Mouse (Mus musculus): Measurements from ENCODE around the gene Yap1. TPM values are rescaled to one million over a fixed set of nuclear protein-coding genes. Genes with fewer than 3 reads are reported as not detected.

Gene Yap1
- 37.7 and 42.0 TPM in 2 replicates for polyA plus RNA-seq (2014; fragmentation: Nextera tagmentation; extraction: Ambion mirVana)

DNA sequence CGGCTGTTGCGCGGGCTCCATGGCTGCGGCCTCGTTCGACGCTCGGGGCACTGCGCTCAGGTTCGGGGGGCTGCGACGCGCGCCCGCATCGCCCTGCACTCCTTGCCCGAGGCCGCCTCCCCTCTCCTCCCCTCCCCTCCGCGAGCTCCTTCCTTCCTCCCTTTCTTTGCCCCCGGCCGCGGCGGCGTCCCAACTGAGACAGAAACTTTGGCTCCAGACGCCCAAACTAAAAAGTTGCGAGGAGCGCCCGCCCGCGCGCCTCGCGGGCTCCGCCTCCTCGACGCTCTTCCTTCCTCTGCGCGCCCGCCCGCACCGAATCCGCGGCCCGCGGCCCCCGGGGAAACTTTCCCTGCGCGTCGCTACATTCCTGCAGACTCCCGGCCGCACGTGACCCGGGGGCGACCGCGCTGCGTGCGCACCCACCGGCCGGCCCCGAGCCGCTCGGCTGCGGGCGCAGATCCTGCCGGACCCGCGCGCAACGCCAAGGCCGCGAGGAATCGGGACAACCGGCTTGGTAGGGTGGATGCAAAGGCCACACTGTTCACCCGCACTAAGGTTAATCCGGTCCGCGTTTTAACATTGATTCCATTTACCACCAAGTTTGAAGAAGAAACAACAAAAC is at the start of gene Yap1:
Gene Yap1, minus strand, starts transcription at position 227 of the 622 bp plus-strand sequence.
- H3K9ac ChIP-seq, result peak within 1 kb of the TSS; percentile 99
- WGBS, result under 1% methylated on average over 70 of the region's 79 CpGs
- peaks cover 16% of the 10 kb centered on the region for H3K36me3 ChIP-seq (ENCODE audit: insufficient read depth)
- peak within 1 kb of the TSS; percentile 92 for H3K4me3 ChIP-seq (ENCODE audit: low read depth, low read length)
- H3K9me3 ChIP-seq (ENCODE audit: low read depth, low read length), result no peaks in the 10 kb centered on the region
- H3K27ac ChIP-seq (ENCODE audit: low read depth), result peak within 1 kb of the TSS; percentile 99
- H3K27me3 ChIP-seq (ENCODE audit: insufficient read depth, low read length), result no peaks in the 10 kb centered on the region
- H3K4me2 ChIP-seq, result peak within 1 kb of the TSS; percentile 77
- DNase-seq (peak; percentile 97), ATAC-seq (ENCODE audit: insufficient read depth) (peak; percentile 92)
- 0 out of 2 replicates have a peak, but pooled peaks cover 4% of the 10 kb centered on the region for H3K4me1 ChIP-seq (ENCODE audit: insufficient read depth)
- no peak for TF ChIP-seq CTCF (IDR thresholded peaks at IDR 0.05; ENCODE audit: low read depth)

DNA sequence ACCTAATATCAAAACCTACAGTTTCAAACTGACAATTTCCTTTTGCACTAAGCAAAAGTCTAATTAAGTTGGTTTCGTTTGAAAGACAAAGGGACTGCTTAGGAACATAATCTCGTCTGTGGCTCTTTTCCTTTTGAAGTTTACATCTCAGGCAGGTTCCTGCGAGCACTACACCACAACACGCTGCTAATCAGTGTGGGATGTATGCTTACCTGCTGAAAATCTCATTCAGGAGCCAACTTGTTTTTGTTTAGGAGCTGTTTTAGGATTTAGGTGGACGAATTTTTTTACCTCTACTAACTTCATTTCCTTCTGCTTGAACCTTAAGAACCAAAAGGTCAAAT is 38.6 kb upstream of the Yap1 start:
- H3K4me2 ChIP-seq, result peak overlapping the region; percentile 70
- H3K9me3 ChIP-seq (ENCODE audit: low read depth, low read length), result no peaks in the 10 kb centered on the region
- H3K36me3 ChIP-seq (ENCODE audit: insufficient read depth), result no peaks in the 10 kb centered on the region
- H3K9ac ChIP-seq, result no peak overlapping the region
- H3K4me3 ChIP-seq (ENCODE audit: low read depth, low read length), result peak overlapping the region; percentile 71; the same call in 1 of the 2 replicates
- WGBS, result 19% methylated on average over 5 of the region's 5 CpGs
- H3K4me1 ChIP-seq (ENCODE audit: insufficient read depth), result 0 out of 2 replicates have a peak, but pooled peaks cover 4% of the 10 kb centered on the region
- H3K27me3 ChIP-seq (ENCODE audit: insufficient read depth, low read length), result no peaks in the 10 kb centered on the region
- H3K27ac ChIP-seq (ENCODE audit: low read depth), result peak overlapping the region; percentile 56; the same call in 1 of the 2 replicates
- DNase-seq (no peak), ATAC-seq (ENCODE audit: insufficient read depth) (peak; percentile 49)
- no peak for TF ChIP-seq CTCF (IDR thresholded peaks at IDR 0.05; ENCODE audit: low read depth)

DNA sequence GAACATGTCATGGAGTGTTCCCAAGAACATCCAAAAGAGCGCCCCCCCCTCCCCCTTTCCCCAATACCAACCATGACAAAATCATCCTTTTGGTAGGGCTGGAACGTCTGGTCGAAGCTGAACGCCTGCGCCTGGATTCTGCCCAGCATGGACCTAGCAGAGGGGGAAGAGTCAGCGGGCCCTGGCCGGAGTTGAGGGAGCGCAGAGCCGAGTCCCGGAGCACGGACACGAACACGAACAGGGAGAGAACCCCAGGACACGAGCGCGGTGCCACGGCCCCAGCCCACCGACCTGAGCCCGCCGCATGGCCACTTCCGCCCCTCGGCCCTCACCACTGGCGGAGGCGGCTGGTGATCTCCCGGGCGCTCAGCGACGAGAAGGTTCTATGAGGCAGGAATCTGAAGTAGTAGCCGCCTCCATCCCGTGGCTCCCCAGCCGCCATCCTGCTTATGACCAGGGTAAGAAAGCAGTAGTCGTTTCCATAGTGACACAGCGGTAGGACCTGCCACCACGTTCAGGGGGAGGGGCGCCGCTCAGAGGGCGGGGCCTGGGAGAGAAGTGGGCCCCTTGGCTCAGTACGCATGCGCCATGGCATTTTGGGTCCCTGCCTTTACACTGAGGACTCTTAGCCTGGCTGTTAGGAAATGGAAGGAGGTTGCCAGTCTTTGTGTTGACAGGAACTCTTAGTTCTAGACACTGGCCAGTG is 38.1 kb upstream of the Yap1 start, which contains the start of gene Cfap300:
Gene Cfap300, minus strand, starts transcription at position 486 of the 706 bp plus-strand sequence.
- peak within 1 kb of the TSS; percentile 70 for H3K4me2 ChIP-seq
- H3K4me3 ChIP-seq (ENCODE audit: low read depth, low read length), result peak within 1 kb of the TSS; percentile 71
- ATAC-seq (ENCODE audit: insufficient read depth), result peak; percentile 98
- peak; percentile 99 for DNase-seq
- under 1% methylated on average over 39 of the region's 39 CpGs for WGBS
- H3K9ac ChIP-seq, result peak within 1 kb of the TSS; percentile 62
- 0 out of 2 replicates have a peak, but pooled peaks cover 4% of the 10 kb centered on the region for H3K4me1 ChIP-seq (ENCODE audit: insufficient read depth)
- no peaks in the 10 kb centered on the region for H3K9me3 ChIP-seq (ENCODE audit: low read depth, low read length)
- H3K27me3 ChIP-seq (ENCODE audit: insufficient read depth, low read length), result no peaks in the 10 kb centered on the region
- peak within 1 kb of the TSS; percentile 70 for H3K27ac ChIP-seq (ENCODE audit: low read depth)
- TF ChIP-seq CTCF (IDR thresholded peaks at IDR 0.05; ENCODE audit: low read depth), result no peak
- no peaks in the 10 kb centered on the region for H3K36me3 ChIP-seq (ENCODE audit: insufficient read depth)

DNA sequence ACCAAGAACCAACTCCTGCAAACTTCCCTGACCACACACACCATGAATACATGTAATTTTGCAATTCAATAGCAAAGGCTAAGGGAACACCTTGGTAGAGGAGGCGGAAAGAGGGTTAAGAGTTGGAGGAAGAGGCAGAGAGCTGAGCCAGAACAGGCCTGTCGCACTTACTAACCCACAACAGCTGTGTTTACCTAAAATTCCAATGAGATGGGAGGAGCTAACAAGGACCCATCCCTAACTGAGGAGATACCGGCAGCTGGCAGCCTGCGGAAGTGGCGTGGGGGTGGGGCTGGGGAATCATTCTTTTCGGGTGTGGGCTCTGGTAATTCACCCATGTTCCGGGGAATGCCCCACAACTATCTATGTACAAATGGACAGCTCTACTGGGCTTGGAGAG is 31.1 kb upstream of the Yap1 start:
- peak; percentile 88 for ATAC-seq (ENCODE audit: insufficient read depth)
- Histone ChIP-seq H3K9me3 (ENCODE audit: low read depth, low read length) (no peaks in the 10 kb centered on the region), H3K36me3 (ENCODE audit: insufficient read depth) (no peaks in the 10 kb centered on the region), H3K4me3 (ENCODE audit: low read depth, low read length) (no peak overlapping the region), H3K4me2 (peak overlapping the region; percentile 13), H3K27me3 (ENCODE audit: insufficient read depth, low read length) (no peaks in the 10 kb centered on the region), H3K4me1 (ENCODE audit: insufficient read depth) (peaks cover 3% of the 10 kb centered on the region; the same call in 1 of the 2 replicates), H3K9ac (no peak overlapping the region), H3K27ac (ENCODE audit: low read depth) (peak overlapping the region; percentile 19; the same call in 1 of the 2 replicates)
- no peak for TF ChIP-seq CTCF (IDR thresholded peaks at IDR 0.05; ENCODE audit: low read depth)
- WGBS, result 15% methylated on average over 7 of the region's 7 CpGs
- peak; percentile 55 for DNase-seq

DNA sequence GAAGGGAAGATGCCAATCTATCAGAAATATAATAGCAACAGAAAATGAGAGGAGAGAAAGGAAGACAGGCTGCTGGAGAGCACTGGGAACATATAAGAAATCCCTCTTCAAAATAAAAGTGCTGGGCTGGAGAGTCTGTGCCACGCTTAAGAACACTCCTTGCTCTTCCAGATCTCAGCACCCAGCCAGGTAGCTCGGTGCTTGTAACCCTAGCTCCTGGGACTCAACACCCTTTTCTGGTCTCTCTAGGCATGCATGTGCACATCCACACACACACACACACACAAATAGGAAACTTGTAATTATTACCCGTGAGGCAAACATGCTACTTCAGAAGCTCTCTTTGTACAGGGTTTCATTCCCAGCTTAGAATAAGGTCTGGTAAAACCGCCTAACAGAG is 30.7 kb upstream of the Yap1 start:
- no peaks in the 10 kb centered on the region for H3K27me3 ChIP-seq (ENCODE audit: insufficient read depth, low read length)
- peaks cover 3% of the 10 kb centered on the region; the same call in 1 of the 2 replicates for H3K4me1 ChIP-seq (ENCODE audit: insufficient read depth)
- no peaks in the 10 kb centered on the region for H3K36me3 ChIP-seq (ENCODE audit: insufficient read depth)
- peak overlapping the region; percentile 19; the same call in 1 of the 2 replicates for H3K27ac ChIP-seq (ENCODE audit: low read depth)
- H3K4me3 ChIP-seq (ENCODE audit: low read depth, low read length), result no peak overlapping the region
- no peak overlapping the region for H3K9ac ChIP-seq
- TF ChIP-seq CTCF (IDR thresholded peaks at IDR 0.05; ENCODE audit: low read depth), result no peak
- no peaks in the 10 kb centered on the region for H3K9me3 ChIP-seq (ENCODE audit: low read depth, low read length)
- WGBS, result 30% methylated on average over 4 of the region's 4 CpGs
- ATAC-seq (ENCODE audit: insufficient read depth) (peak; percentile 35; the same call in 1 of the 2 replicates), DNase-seq (no peak)
- H3K4me2 ChIP-seq, result peak overlapping the region; percentile 13

DNA sequence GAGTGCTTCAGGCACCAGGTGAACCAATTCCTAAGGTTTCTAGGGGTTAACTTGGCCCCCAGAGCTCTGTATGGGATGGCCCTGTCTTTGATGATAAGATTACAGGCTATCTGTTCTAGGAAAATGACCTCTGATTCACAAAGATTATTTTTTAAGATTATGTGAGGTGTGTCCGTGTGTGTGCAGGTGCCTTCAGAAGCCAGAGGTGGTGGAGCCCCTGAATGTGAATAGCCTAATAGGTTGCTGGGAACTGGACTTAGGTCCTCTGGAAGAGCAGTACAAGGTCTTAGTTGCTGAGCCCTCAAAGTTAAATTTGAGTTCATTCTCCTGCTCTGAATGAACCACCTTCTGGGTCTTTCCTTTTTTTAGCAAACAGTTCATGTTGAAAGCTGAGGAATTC is 29.7 kb upstream of the Yap1 start:
- Histone ChIP-seq H3K27ac (ENCODE audit: low read depth) (no peak overlapping the region), H3K4me1 (ENCODE audit: insufficient read depth) (peaks cover 3% of the 10 kb centered on the region; the same call in 1 of the 2 replicates), H3K4me3 (ENCODE audit: low read depth, low read length) (no peak overlapping the region), H3K9ac (no peak overlapping the region), H3K9me3 (ENCODE audit: low read depth, low read length) (no peaks in the 10 kb centered on the region), H3K4me2 (no peak overlapping the region), H3K27me3 (ENCODE audit: insufficient read depth, low read length) (no peaks in the 10 kb centered on the region), H3K36me3 (ENCODE audit: insufficient read depth) (no peaks in the 10 kb centered on the region)
- TF ChIP-seq CTCF (IDR thresholded peaks at IDR 0.05; ENCODE audit: low read depth), result no peak
- no peak for ATAC-seq (ENCODE audit: insufficient read depth)
- no peak for DNase-seq
- 49% methylated on average over 1 of the region's 1 CpGs for WGBS

DNA sequence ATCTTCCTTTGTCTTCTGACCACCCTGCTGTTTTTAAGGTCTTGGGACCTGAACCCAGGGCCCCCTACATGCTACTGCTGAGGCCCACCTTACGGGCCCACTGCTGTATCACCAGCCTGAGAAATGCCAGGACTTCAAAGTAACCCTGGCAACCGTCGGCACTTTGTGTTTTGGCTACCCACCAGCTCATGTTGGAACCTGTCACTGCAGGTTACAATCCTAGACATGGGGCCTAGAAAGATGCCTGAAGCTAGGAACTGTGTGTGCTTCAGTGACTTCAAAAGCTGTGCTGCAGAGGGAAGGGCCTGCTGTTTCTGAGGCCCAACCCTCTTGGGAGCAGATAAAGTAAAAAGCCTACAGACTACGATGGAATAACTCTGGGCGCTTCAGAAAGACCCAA is 28.5 kb upstream of the Yap1 start:
- TF ChIP-seq CTCF (IDR thresholded peaks at IDR 0.05; ENCODE audit: low read depth), result no peak
- no peak for DNase-seq
- Histone ChIP-seq H3K27ac (ENCODE audit: low read depth) (no peak overlapping the region), H3K9ac (no peak overlapping the region), H3K4me1 (ENCODE audit: insufficient read depth) (peaks cover 3% of the 10 kb centered on the region; the same call in 1 of the 2 replicates), H3K4me2 (no peak overlapping the region), H3K4me3 (ENCODE audit: low read depth, low read length) (no peak overlapping the region), H3K9me3 (ENCODE audit: low read depth, low read length) (no peaks in the 10 kb centered on the region), H3K27me3 (ENCODE audit: insufficient read depth, low read length) (no peaks in the 10 kb centered on the region), H3K36me3 (ENCODE audit: insufficient read depth) (no peaks in the 10 kb centered on the region)
- WGBS, result 86% methylated on average over 5 of the region's 5 CpGs
- no peak for ATAC-seq (ENCODE audit: insufficient read depth)
